Mouse (Mus musculus): ENCODE data around the gene Flna.

The Flna gene

DNA sequence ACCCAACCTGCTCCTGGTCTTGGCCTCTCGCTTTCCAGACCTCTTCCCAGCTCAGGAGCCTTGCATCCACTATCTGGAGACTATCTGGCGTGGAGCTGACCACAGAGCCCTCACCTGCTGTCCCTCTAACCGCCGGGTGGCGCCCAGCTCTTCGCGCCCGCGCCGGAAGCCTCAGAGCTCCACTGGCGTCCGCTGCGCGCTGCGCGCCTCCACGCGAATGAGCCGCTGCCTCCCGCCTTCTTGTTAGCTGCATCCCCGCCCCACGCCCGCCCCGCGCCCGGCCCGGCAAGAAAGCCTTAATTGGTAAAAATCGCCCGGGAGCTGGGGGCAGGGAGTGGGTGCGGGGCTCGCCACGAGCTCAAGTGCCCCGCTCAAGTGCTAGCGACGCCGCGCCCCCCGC, at the start of gene Flna:
Gene Flna, minus strand, starts transcription at position 206 of the 400 bp plus-strand sequence.
- peak; percentile 62 for DNase-seq

DNA sequence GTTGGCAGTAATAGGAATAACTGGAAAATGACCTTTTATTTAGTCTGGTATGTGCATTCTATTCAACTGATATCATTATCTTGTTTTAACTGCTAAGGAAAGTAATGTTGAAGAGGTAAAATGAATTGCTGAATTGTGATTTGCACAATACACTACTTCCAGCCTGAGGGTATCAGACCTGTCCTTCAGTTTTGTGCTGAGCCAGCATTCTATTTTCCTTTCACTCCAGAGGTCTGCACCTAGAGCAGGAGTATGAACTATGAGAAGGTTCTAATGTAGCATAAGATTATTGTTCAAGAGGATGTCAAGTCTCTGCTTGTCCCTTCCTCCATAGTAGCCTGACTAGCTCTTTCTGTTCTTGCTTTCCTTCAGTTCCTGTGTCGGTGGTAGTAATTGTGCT, 48.7 kb upstream of the Flna start:
- no peak for DNase-seq

- DNase-seq: peak; percentile 90
Observed at GRCm38 (mm10) chrX:74296538-74297448, 47.2 kb upstream of the Flna start, which contains the start of gene Atp6ap1. Atp6ap1 (plus strand) TSS chrX:74297097.

- no peak for DNase-seq
Observed at GRCm38 (mm10) chrX:74293431-74293830, 43.8 kb upstream of the Flna start.

GRCm38 (mm10) chrX:74283092-74283437, 33.4 kb upstream of the Flna start:
- no peak for DNase-seq

- DNase-seq: peak; percentile 84
Observed at GRCm38 (mm10) chrX:74282395-74283091, 32.9 kb upstream of the Flna start.

DNA sequence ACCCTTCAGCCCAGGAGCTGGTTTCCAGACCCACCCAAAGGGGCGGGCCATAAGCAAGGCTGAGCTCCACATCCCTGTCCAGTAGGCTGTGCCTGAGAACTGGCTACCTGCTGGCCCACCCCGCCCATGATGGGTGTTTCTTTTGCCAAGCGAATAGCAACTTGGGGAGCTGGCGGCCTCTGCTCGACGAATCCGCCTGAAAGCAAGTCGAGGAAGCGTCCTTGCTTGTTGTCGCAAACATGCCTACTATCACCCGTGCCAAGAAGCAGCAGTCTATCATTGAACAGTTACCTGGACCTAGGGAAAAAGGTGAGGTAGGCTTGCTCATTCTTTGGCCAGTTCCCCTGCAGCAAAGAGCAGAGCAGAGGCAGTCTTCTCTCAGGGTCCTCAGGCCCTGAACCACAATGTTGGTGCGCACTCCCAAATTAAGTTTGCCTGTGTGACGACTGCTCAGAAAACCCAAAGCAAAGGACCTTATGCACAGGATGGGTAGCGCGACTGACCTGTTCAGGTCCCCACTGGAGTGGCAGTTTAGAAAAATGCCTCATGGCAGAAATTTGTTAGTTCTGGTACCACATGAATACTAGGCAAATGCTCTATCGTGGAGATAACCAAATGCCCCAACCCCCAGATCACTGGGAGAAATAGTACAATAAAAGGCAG, 32.2 kb upstream of the Flna start, which contains the start of the genes Taz and Dnase1l1:
Gene Taz, plus strand, starts transcription at position 181 of the 663 bp plus-strand sequence.
Gene Dnase1l1, minus strand, starts transcription at position 606 of the 663 bp plus-strand sequence.
- peak; percentile 54 for DNase-seq

DNA sequence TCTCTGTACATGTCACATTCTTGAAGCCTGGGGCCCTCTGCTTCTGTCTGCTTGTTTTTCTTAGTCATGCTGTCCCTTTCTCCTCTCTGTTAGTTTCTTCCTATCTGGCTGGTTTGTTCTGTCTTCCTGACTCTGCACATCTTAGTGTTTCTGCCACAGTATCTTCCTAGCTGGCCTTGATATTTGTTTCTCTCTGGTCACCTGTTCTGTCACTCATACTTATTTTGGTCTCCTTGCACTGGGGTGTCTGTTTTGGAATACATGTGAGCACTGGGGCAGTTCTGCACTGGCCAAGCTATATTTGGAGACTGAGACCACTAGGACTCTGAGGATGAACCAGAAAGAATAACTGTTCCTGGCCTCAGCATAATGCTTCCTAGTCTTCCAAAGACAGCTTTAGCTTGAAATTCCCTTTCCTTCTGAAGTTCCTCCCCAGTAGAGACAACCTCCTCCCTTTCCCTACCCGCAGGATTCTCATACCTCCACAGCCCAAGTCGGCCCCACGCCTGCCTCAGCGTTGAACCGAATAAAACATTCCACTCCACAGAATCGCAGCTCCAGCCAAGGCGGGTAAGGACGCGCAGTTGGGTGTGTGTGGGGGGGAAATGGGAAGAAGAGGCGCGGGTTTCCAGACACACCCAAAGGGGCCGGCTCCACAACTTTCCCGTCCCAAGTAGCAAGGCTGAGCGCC, 31.6 kb upstream of the Flna start:
- no peak for DNase-seq

DNA sequence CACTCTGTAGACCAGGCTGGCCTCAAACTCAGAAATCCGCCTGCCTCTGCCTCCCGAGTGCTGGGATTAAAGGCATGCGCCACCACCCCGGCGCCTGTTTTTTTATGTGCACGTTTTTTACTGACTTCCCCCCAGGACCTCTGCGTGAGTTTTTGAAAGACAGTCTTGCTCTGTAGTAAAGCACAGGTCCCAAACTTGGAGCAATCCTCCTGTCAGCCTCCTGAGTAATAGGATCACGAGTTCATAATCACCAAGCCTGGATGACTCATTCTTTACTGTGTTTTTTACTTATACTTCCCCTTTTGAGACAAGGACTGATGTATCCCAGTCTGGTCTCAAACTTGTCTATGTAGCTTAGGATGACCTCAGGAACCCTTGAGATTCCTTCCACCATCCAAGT, 28.3 kb upstream of the Flna start:
- DNase-seq: no peak

GRCm38 (mm10) chrX:74273422-74274322, 24.1 kb upstream of the Flna start:
- DNase-seq: no peak

DNA sequence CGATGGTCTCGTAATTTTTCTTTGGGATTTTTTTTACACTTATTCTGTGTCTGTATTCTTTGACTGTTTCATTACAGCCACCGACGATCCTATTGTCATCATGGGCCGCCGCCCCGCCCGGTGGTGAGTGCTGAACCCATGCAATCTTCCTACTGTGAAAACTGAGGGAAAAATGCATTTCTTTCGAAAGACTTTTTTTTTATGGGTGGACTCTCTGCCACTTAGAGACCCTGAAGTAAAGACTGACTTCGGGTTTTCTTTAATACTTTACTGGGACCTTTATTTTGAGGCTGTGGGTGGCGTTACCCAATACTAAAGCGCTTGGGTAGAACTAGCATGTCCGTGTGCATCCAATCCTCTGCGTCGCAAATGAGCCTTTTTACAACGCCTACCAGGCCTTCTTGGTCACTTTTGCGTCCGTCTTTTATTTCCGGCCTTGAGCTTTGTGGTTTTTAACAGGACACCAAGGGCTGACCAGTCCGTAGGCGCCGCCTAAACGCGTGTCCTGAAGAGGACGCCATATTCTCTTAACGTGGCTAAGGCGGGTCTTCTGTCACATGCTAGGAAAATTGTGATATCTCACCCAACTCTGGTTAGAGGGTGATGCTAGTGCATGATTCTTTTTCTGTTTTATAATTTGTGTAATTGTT, 21.4 kb upstream of the Flna start:
- DNase-seq: no peak

- peak; percentile 81 for DNase-seq
Observed at GRCm38 (mm10) chrX:74270062-74270901, 20.7 kb upstream of the Flna start, which contains the start of gene Rpl10. Rpl10 (plus strand) TSS chrX:74270812.

- DNase-seq: no peak
Observed at GRCm38 (mm10) chrX:74269736-74270061, 20.1 kb upstream of the Flna start.

- DNase-seq: no peak
Observed at GRCm38 (mm10) chrX:74257746-74258145, 8.1 kb upstream of the Flna start.

- no peak for DNase-seq
Observed at GRCm38 (mm10) chrX:74254888-74255565, 5.4 kb upstream of the Flna start.

- DNase-seq: peak; percentile 77
Observed at GRCm38 (mm10) chrX:74254153-74254887, 4.7 kb upstream of the Flna start, which contains the start of gene Emd. Emd (plus strand) TSS chrX:74254687.

DNA sequence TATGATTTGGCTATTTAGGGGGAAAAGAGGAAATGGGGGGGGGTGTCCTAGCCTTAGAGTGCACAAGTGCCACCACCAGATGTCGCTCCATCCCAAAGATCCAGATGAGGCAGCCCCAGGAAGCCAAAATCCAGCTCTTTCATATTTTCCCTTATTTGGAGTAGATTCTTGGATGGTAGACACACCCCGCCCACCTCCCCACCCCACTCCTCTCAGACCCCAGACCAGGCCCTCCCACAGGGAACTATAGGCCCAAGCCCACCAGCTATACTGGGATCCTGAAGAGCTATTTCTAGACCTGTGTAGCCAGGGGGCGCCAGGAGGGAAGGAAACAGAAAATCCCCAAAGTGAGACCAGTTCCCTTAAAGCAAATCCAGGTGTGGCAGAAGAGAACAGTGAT, 969 bp downstream of the Flna start:
- peak; percentile 71 for DNase-seq

- DNase-seq: no peak
Observed at GRCm38 (mm10) chrX:74246693-74247092, 2.9 kb downstream of the Flna start.

DNA sequence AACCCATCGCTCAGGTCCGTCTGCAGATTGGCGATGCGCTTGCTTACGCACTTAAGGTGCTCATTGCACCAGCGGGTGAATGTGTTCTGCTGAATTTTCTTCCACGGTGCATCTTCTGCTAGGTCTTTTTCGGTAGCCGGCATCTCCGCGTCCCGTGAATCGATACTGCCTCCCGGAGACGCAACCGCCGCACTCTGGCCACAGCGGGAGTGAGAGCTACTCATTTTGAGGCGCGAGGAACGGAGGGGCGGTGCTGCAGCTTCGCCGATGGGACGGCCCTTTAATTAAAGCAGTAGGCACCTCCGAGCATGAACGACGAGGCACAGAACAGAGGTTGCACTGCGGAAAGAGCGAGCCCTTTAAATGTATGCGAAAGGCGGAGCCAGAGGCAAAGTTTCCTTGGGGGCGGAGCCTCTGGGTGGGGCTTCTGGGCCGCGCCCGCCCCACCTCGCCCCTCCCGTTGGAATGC, 3.4 kb downstream of the Flna start:
- DNase-seq: peak; percentile 78

Data from right cerebral cortex, postnatal 14 days (tissue).